ENCODE assay signal across 35 mouse cellular contexts in genomic region chr3:92827108-92827507, GRCm38 (mm10). TPM values are rescaled to one million over a fixed set of nuclear protein-coding genes. Genes with fewer than 3 reads are reported as not detected.
DNase-seq lines count a peak whose midpoint lies in the region; ATAC-seq and TF ChIP-seq lines count a peak whose summit lies in the region.
"Had no signal": no experiment of that assay in that cellular context is flagged by ENCODE, and none has a peak within 500 bp of the region (broad histone marks: within the 10 kb centered on the region; RNA-seq: fewer than 3 reads in every experiment).

Kprp (minus strand) TSS chr3:92827247.

- peak; percentile 5 for DNase-seq in embryonic facial prominence, embryonic 14.5 days (ENCODE audit: low spot score)
- DNase-seq in embryonic facial prominence, embryonic 10.5 days (ENCODE audit: low spot score): no peak
- DNase-seq in lung, embryonic 14.5 days: peak; percentile 37
- DNase-seq in lung, postnatal 36 days: no peak
- DNase-seq in NIH3T3 (ENCODE audit: low read depth): peak; percentile 2
- no peak for DNase-seq in kidney, adult 2 months
- DNase-seq: adrenal gland, adult 8-10 months; adrenal gland, postnatal 25 days; B cell, adult 2 months; cerebellum, adult 11-12 months; cerebellum, adult 8-10 months; cerebellum, postnatal 10 days; cerebellum, postnatal 36 days; embryo, embryonic 11 days; forebrain, postnatal 0 days; gastrocnemius, postnatal 25 days; heart, adult 18-20 months; heart, postnatal 10 days; heart, postnatal 36 days had no signal

- no peak within 1 kb of the TSS for H3K4me3 ChIP-seq in embryonic facial prominence, embryonic 14.5 days (ENCODE audit: low read depth, low read length)
- no peak within 1 kb of the TSS for H3K4me3 ChIP-seq in embryonic facial prominence, embryonic 10.5 days
- no peak within 1 kb of the TSS for H3K4me3 ChIP-seq in lung, embryonic 14.5 days (ENCODE audit: low read depth, low read length)
- H3K4me3 ChIP-seq in kidney, adult 2 months (ENCODE audit: insufficient read depth, low read depth, low read length): no peak within 1 kb of the TSS
- H3K4me3 ChIP-seq: embryonic facial prominence, embryonic 15.5 days; heart, embryonic 12.5 days; heart, embryonic 15.5 days had no signal

- H3K27ac ChIP-seq in embryonic facial prominence, embryonic 14.5 days (replicated peaks; ENCODE audit: low read depth, low read length): no peak within 1 kb of the TSS
- no peak within 1 kb of the TSS for H3K27ac ChIP-seq in embryonic facial prominence, embryonic 10.5 days (replicated peaks)
- no peak within 1 kb of the TSS for H3K27ac ChIP-seq in lung, embryonic 14.5 days (ENCODE audit: low read depth)
- H3K27ac ChIP-seq in kidney, adult 2 months (ENCODE audit: insufficient read depth, low read depth, low read length): no peak within 1 kb of the TSS
- H3K27ac ChIP-seq: embryonic facial prominence, embryonic 15.5 days; heart, embryonic 15.5 days; hindbrain, embryonic 14.5 days had no signal

- no peak within 1 kb of the TSS for H3K9ac ChIP-seq in embryonic facial prominence, embryonic 14.5 days (ENCODE audit: low read depth, low read length)
- no peak within 1 kb of the TSS for H3K9ac ChIP-seq in lung, embryonic 14.5 days
- H3K9ac ChIP-seq: embryonic facial prominence, embryonic 15.5 days; forebrain, postnatal 0 days; heart, embryonic 12.5 days; heart, embryonic 15.5 days; hindbrain, embryonic 14.5 days had no signal

- H3K27me3 ChIP-seq in embryonic facial prominence, embryonic 14.5 days (replicated peaks; ENCODE audit: control insufficient read depth, insufficient read depth, low read length): no peaks in the 10 kb centered on the region
- no peaks in the 10 kb centered on the region for H3K27me3 ChIP-seq in embryonic facial prominence, embryonic 10.5 days (replicated peaks; ENCODE audit: low read depth, poor library complexity, severe bottlenecking)
- no peaks in the 10 kb centered on the region for H3K27me3 ChIP-seq in lung, embryonic 14.5 days (ENCODE audit: insufficient read depth, low read length)
- no peaks in the 10 kb centered on the region for H3K27me3 ChIP-seq in kidney, adult 2 months (replicated peaks; ENCODE audit: control insufficient read depth, insufficient read depth, low read length)
- H3K27me3 ChIP-seq: CH12.LX; embryonic facial prominence, embryonic 15.5 days; heart, embryonic 12.5 days; heart, embryonic 15.5 days had no signal

- H3K9me3 ChIP-seq in embryonic facial prominence, embryonic 14.5 days (ENCODE audit: control insufficient read depth, low read length): no peaks in the 10 kb centered on the region
- peaks cover 7% of the 10 kb centered on the region; the same call in 1 of the 2 replicates for H3K9me3 ChIP-seq in embryonic facial prominence, embryonic 10.5 days
- H3K9me3 ChIP-seq in lung, embryonic 14.5 days (ENCODE audit: low read depth, low read length): no peaks in the 10 kb centered on the region
- H3K9me3 ChIP-seq: embryonic facial prominence, embryonic 15.5 days; heart, embryonic 15.5 days had no signal

- WGBS in embryonic facial prominence, embryonic 14.5 days: 25% methylated on average over 1 of the region's 1 CpGs
- WGBS in embryonic facial prominence, embryonic 10.5 days: 63% methylated on average over 1 of the region's 1 CpGs
- 8% methylated on average over 1 of the region's 1 CpGs for WGBS in lung, embryonic 14.5 days
- WGBS in kidney, adult 2 months: 3% methylated on average over 1 of the region's 1 CpGs

- TF ChIP-seq CTCF in lung, embryonic 14.5 days (IDR thresholded peaks at IDR 0.05; ENCODE audit: low read depth): no peak
- no peak for TF ChIP-seq CTCF in kidney, adult 2 months (conservative IDR thresholded peaks at IDR 0.05; ENCODE audit: insufficient read depth, insufficient read length, low read depth, low read length)

- H3K36me3 ChIP-seq in embryonic facial prominence, embryonic 14.5 days (ENCODE audit: control insufficient read depth, insufficient read depth, low read length): no peaks in the 10 kb centered on the region
- H3K36me3 ChIP-seq in embryonic facial prominence, embryonic 10.5 days (replicated peaks): no peaks in the 10 kb centered on the region
- H3K36me3 ChIP-seq in lung, embryonic 14.5 days (ENCODE audit: insufficient read depth): no peaks in the 10 kb centered on the region
- no peaks in the 10 kb centered on the region for H3K36me3 ChIP-seq in kidney, adult 2 months (ENCODE audit: control insufficient read depth, insufficient read depth, low read length)
- H3K36me3 ChIP-seq: embryonic facial prominence, embryonic 15.5 days; G1E; heart, embryonic 12.5 days; heart, embryonic 15.5 days had no signal

- H3K4me2 ChIP-seq in embryonic facial prominence, embryonic 14.5 days (ENCODE audit: low read depth, low read length): no peak within 1 kb of the TSS
- no peak within 1 kb of the TSS for H3K4me2 ChIP-seq in lung, embryonic 14.5 days
- H3K4me2 ChIP-seq: embryonic facial prominence, embryonic 15.5 days; heart, embryonic 12.5 days; heart, embryonic 15.5 days; hindbrain, embryonic 14.5 days had no signal

- no peak for TF ChIP-seq POLR2A in kidney, adult 2 months (IDR thresholded peaks at IDR 0.05; ENCODE audit: low read depth, low read length)

- no peak for ATAC-seq in embryonic facial prominence, embryonic 14.5 days (ENCODE audit: low read depth)
- ATAC-seq in lung, embryonic 14.5 days (ENCODE audit: insufficient read depth): peak; percentile 62; the same call in 1 of the 2 replicates
- ATAC-seq: activated CD4-positive, CD25-positive, alpha-beta regulatory T cell, adult 4 months; forebrain, embryonic 14.5 days; forebrain, postnatal 0 days had no signal

- no peaks in the 10 kb centered on the region for H3K4me1 ChIP-seq in embryonic facial prominence, embryonic 14.5 days (ENCODE audit: control insufficient read depth, insufficient read depth, low read length)
- no peaks in the 10 kb centered on the region for H3K4me1 ChIP-seq in embryonic facial prominence, embryonic 10.5 days
- H3K4me1 ChIP-seq in lung, embryonic 14.5 days (ENCODE audit: insufficient read depth): no peaks in the 10 kb centered on the region
- no peaks in the 10 kb centered on the region for H3K4me1 ChIP-seq in kidney, adult 2 months (ENCODE audit: control insufficient read depth, insufficient read depth, low read length)
- H3K4me1 ChIP-seq: embryonic facial prominence, embryonic 15.5 days; heart, embryonic 12.5 days; heart, embryonic 15.5 days had no signal

RNA-seq across cellular contexts. Expression of gene Kprp, which starts in this region (rescaled TPM):
- 0.07 and 0.47 TPM in 2 replicates for polyA plus RNA-seq in embryonic facial prominence, embryonic 14.5 days (2014; fragmentation: Nextera tagmentation; extraction: Ambion mirVana)
- polyA plus RNA-seq in embryonic facial prominence, embryonic 10.5 days (2016; fragmentation: Nextera tagmentation; extraction: Ambion mirVana): not detected in 2 replicates
- not detected in 2 replicates for polyA plus RNA-seq in lung, embryonic 14.5 days (2014; fragmentation: Nextera tagmentation; extraction: Ambion mirVana)
- polyA plus RNA-seq in kidney, adult 2 months (2012; rRNA removed): not detected in 2 replicates
- polyA plus RNA-seq: activated CD4-positive, CD25-positive, alpha-beta regulatory T cell, adult 4 months; brain, embryonic 14.5 days; cortical plate, adult 2 months; embryonic facial prominence, embryonic 11.5 days; forebrain, embryonic 11.5 days; forebrain, embryonic 14.5 days; forebrain, postnatal 0 days; frontal cortex, adult 2 months; G1E; gonadal fat pad, adult 2 months; heart, embryonic 12.5 days; heart, embryonic 15.5 days; hindbrain, embryonic 11.5 days; hindbrain, embryonic 14.5 days; intestine, embryonic 14.5 days had no signal

Comparison
In these comparisons a context has a peak if more than half of its experiments do, and no peak if none do; other contexts are left out.
1. Peak in DNase-seq in embryonic facial prominence, embryonic 14.5 days; RNA of the gene not detected or under 1 TPM.
2. Peak in DNase-seq and ATAC-seq in lung, embryonic 14.5 days; RNA of the gene not detected or under 1 TPM.